Mouse (Mus musculus) heart, adult 2 months (tissue): ENCODE data around the gene Nt5dc3.

Experiments
- CTCF ChIP-seq: fragments of 200-600 bp; IDR thresholded peaks from 2 replicates; pipeline ENCODE4 v1.8.1; 2022; ENCODE audit warnings: antibody characterized with exemption, mild to moderate bottlenecking, moderate library complexity
- EP300 ChIP-seq: fragments of 200-500 bp; IDR thresholded peaks from 2 replicates; pipeline ENCODE4 v1.6.1; 2011; ENCODE audit warnings: low read depth, low read length, control low read depth; ENCODE audit not compliant: insufficient read depth
- POLR2A ChIP-seq: fragments of 200-500 bp; IDR thresholded peaks from 2 replicates; pipeline ENCODE4 v1.6.1; 2011; ENCODE audit warnings: mild to moderate bottlenecking, low read depth, low read length, control low read depth; ENCODE audit not compliant: insufficient read depth

GRCm38 (mm10) chr10:86838827-86839226 lies 60.0 kb downstream of the Nt5dc3 start:
- TF ChIP-seq CTCF (no peak), EP300 (no peak), POLR2A (no peak)
